Mouse (Mus musculus) testis, adult 2 months (tissue): ENCODE measurements around the gene Map2k6.

Experiments
- CTCF ChIP-seq: fragments of 200-500 bp; IDR thresholded peaks from 2 replicates; pipeline ENCODE4 v1.5.1; 2012; ENCODE audit warnings: low read depth, mild to moderate bottlenecking, inconsistent platforms, low read length, moderate library complexity; ENCODE audit not compliant: control insufficient read depth, insufficient read depth, insufficient replicate concordance
- POLR2A ChIP-seq: fragments of 200-500 bp; IDR thresholded peaks from 2 replicates; pipeline ENCODE4 v1.6.1; 2012; ENCODE audit warnings: low read depth, mild to moderate bottlenecking, inconsistent platforms, low read length, moderate library complexity; ENCODE audit not compliant: control insufficient read depth

DNA sequence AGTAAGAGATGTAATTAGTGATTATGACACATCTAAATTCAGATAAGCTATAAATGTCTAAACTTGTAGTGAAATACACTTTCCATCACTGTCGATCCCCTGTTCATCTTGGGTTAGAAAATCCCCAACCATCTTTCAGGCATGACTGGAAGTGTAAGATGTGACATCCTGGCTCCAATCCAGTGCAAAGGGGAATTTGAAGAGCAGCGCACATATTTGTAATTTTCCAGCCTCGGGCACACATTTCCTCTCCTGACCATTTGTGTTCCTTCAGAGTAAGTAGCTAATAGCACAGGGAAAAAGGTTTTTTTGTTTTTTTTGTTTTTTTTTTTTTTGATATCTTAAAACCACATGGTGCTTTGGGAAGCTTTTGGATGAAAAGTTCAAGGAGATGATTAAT lies 146.5 kb downstream of the Map2k6 start:
- TF ChIP-seq CTCF = no peak
- TF ChIP-seq POLR2A = no peak
